Mouse (Mus musculus) liver, adult (tissue): ENCODE measurements at regions not wholly inside any gene's neighbourhood (a gene's known extent, or its start where the extent isn't known, plus 50 kb on each side); places are given as distances from the start of the nearest gene placed in this dataset.

Experiments
- GATA4 ChIP-seq: IDR thresholded peaks from 2 replicates; pipeline ENCODE4 v1.6.1; 2014; ENCODE audit warnings: mild to moderate bottlenecking, low read length; ENCODE audit not compliant: insufficient replicate concordance

GRCm38 (mm10) chr10:68378212-68378611, 99.7 kb upstream of the Arid5b start:
- no peak for TF ChIP-seq GATA4

- TF ChIP-seq GATA4: no peak
Observed at GRCm38 (mm10) chr10:68377479-68377878, 98.9 kb upstream of the Arid5b start.

- TF ChIP-seq GATA4: no peak
Observed at GRCm38 (mm10) chr10:68373875-68374274, 95.3 kb upstream of the Arid5b start.

GRCm38 (mm10) chr10:68371785-68372184, 93.2 kb upstream of the Arid5b start:
- no peak for TF ChIP-seq GATA4

- TF ChIP-seq GATA4: no peak
Observed at GRCm38 (mm10) chr10:68370986-68371385, 92.4 kb upstream of the Arid5b start.

GRCm38 (mm10) chr10:68366796-68367195, 88.3 kb upstream of the Arid5b start:
- no peak for TF ChIP-seq GATA4

- TF ChIP-seq GATA4: no peak
Observed at GRCm38 (mm10) chr10:68360765-68361483, 82.4 kb upstream of the Arid5b start.

GRCm38 (mm10) chr10:68359135-68359534, 80.6 kb upstream of the Arid5b start:
- TF ChIP-seq GATA4: no peak

- no peak for TF ChIP-seq GATA4
Observed at GRCm38 (mm10) chr10:68356973-68357372, 78.4 kb upstream of the Arid5b start.

GRCm38 (mm10) chr10:68356521-68356920, 78.0 kb upstream of the Arid5b start:
- TF ChIP-seq GATA4: no peak

GRCm38 (mm10) chr10:68356093-68356485, 77.5 kb upstream of the Arid5b start:
- no peak for TF ChIP-seq GATA4

- TF ChIP-seq GATA4: no peak
Observed at GRCm38 (mm10) chr10:68355471-68356092, 77.0 kb upstream of the Arid5b start.

GRCm38 (mm10) chr10:68354335-68355231, 76.0 kb upstream of the Arid5b start:
- TF ChIP-seq GATA4: peak; percentile 79; the same call in 1 of the 2 replicates

GRCm38 (mm10) chr10:68353692-68354232, 75.2 kb upstream of the Arid5b start:
- TF ChIP-seq GATA4: no peak

GRCm38 (mm10) chr10:68351841-68352555, 73.5 kb upstream of the Arid5b start:
- no peak for TF ChIP-seq GATA4
